Mouse (Mus musculus): ENCODE results near the gene Dpp3.
"Not testable (repeated sequence)": the region's sequence is repeated elsewhere in the genome, so short reads cannot be mapped to it uniquely, and the experiment has no call there.

Gene Dpp3

DNA sequence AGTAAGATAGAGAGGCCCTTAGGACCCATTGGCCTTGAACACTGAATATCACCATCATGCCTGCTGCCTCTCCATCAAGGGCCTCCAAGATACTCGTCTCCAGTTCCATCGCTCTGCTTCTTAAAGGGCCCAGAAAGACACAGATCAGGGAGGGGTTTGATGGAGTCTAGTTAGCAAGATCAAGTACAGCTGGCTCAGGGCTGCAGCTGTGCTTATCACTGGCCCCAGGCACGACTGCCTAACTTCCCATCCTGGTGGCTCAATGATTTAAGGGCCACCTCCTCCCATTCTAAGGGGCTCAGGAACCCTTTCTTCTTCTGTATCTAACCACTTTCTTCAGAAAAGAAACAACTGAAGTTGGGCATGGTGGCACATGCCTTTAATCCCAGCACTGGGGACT lies 36.3 kb downstream of the Dpp3 start:
- DNase-seq: no peak

DNA sequence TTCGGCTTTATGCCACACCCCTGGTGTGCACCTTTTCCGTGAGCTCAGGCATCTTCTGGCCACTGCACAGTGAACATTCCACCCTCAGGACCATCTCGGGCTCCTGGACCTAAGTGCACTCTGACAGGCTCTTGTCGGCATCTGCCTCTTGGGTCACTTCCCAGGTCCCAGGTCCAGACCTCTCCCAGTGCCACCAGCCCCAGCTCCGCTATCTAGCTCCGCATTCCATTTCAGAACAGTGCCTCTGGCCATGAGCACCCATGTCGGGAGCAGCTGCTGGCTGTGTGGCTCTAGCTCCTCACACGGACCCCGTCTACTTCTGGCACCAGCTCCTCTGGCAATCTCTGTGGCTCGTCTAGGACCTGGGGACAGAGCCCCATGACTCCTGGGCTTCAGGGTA lies 38.3 kb downstream of the Dpp3 start:
- DNase-seq: no peak

DNA sequence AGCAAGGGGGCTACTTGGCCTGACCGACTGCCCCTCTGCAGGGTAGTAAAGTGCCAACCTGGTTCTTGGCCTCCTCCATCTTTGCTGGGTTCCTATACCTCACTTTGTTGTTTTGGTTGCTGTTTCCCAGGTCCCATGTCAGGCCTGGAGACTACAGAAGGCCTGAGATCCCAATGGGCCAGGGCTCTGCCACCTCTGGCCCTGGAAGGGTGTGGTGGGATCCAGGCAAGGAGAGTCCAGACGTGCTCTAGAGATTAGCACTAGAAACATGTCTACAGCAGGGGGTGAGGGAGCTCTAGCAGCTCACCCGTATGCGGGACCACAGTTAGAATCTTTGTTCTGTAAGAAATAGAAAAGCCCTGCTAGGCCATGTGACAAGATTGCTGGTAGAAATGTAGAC lies 44.1 kb downstream of the Dpp3 start:
- no peak for DNase-seq

DNA sequence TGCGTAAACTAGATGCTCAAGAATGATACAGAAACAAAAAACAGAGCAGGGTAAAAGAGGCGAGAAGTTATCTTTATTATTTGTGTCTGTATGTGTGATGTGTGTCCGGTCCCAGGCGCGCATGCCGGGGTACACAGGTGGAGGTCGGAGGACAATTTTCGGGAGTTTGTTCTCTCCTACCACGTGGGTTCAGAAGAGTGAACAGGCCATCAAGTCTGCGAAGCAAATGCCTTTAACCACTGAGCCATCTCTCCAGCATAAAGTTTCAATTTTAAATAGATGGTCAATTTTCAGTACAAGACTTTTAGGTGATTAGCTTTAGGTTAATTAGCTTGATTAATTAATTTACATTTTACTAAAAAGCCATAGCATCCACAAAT lies 48.8 kb downstream of the Dpp3 start:
- no peak for DNase-seq

DNA sequence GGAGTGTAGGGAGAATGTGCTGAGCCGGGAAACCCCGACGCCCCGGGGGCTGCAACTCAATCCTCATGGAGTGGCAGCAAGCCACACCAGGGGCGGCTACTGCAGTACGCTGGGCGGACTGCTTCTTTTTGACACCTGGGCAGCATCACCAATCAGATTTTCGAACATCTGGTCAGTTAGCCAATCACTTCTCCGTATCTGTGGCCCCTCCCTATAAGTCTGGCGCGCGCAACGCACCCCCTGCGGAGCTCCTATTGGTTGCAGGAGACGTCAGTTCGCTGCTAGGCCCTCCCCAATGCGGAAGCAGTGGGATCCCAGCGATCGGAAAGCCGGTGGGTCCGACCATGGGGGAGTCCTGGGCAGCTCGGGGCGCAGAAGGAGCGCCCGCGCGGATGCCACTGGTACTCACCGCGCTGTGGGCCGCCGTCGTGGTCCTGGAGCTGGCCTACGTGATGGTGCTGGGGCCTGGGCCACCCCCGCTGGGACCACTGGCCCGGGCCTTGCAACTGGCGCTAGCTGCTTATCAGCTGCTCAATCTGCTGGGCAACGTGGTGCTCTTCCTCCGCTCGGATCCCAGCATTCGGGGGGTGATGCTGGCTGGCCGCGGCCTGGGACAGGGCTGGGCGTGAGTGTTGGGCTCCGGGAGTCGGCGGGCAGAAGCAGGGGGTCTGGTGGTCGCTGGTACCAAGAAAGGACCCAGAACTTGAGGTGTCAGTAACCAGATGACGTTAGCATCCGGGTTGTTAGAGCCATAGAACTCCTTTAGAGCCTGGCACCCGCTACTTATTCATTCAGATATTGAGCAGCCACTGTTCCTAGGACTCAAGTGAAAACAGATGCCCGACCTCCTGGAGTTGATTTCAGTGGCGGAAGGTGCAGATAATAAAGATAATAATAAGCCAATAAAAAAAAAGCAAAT lies 49.4 kb downstream of the Dpp3 start, which contains the start of gene Zdhhc24:
TSS of gene Zdhhc24 (plus strand) at position 264 of the 919 bp plus-strand sequence.
- peak; percentile 95 for DNase-seq

DNA sequence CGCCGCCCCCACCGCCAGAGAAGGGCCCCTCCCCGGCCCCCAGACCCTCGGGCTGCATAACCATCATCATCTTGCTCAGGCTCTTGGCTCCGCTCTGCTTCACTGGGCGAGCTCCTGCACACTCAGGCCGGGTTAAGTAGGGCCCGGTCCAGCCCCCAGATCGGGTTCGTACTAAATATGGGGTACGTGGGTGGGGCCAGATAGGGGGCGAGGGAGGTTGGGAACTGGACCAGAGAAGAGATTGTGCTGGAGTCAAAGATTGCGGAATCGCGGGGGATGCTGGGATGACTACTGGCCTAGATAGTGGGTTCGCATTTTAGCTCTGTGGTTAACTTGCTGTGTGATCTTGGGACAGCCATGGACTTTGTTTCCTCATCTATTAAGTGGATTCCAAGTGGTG lies 50.3 kb downstream of the Dpp3 start, which contains the start of gene Actn3:
TSS of gene Actn3 (minus strand) at position 125 of the 400 bp plus-strand sequence.
- no peak for DNase-seq

DNA sequence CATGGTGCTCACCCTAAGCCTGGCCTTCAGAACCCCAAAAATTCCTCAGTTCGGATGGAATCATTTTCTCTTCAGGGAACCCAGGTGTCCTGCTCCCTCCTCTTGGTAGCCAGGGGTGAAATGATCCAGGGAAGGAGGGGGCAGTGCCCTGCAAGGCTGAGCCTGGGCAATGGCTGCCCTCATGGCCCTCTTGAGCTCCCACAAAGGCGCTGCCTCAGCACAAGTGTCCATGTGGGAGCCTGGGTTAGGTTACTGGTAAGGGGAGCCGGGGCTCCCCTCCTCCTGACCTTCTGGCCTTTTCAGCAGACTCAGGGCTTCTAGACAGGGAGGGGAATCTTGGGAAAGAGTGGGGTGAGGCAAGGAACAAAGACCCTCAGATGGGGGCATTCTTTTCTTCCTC lies 51.3 kb downstream of the Dpp3 start:
- DNase-seq: no peak

DNA sequence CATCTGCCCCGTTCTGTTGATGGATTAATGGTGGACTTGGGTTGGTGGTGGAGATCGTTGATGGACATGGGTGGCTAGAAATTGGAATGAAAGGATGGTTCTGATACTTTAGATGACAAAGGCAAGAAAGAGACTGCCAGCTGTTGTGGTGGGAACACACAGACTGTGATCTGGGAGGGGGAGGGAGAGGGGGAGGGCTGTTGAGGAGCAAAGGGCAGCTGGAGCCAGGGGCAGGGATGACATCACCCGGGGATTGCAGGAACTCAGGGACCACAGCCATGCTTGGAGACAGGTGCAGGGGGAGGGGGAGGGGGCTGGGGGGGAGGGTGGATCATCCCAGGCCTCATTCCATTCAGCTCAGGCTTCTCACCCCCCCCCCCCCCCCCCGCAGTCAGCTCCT lies 51.8 kb downstream of the Dpp3 start:
- DNase-seq: no peak

DNA sequence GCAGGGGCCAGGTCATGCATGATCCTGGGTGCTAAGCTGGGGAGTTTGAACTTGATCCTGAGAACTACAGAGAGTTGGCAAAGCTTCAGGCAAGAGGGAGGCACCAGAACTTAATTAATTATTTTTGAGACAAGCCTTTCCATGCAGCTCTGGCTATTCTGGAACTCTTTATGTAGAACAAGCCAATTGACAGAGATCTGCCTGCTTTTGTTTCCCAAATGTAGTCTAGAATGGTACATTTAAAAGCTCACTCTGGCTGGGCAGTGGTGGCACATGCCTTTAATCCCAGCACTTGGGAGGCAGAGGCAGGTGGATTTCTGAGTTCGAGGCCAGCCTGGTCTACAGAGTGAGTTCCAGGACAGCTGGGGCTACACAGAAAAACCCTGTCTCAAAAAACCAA lies 53.5 kb downstream of the Dpp3 start:
- DNase-seq: not testable (repeated sequence)

DNA sequence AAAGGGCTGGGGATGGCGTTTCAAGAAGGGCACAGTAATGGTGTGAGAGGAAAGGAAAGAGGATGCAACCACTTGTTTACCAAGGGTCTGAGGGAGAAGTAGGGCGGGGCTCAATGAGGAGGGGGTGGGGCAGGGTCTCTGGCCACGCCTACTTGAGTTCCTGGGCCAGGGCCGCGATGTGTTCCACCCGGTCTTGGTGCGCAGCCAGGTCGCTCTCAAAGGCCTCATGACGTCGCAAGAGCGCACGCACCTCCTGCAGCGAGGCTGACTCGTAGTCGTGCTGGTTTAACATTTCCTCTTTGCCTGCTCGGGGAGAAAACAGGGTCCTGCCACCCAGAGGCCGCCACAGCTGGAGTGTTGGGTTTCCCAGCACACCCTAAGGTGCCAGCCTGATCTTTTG lies 62.9 kb downstream of the Dpp3 start:
- no peak for DNase-seq

DNA sequence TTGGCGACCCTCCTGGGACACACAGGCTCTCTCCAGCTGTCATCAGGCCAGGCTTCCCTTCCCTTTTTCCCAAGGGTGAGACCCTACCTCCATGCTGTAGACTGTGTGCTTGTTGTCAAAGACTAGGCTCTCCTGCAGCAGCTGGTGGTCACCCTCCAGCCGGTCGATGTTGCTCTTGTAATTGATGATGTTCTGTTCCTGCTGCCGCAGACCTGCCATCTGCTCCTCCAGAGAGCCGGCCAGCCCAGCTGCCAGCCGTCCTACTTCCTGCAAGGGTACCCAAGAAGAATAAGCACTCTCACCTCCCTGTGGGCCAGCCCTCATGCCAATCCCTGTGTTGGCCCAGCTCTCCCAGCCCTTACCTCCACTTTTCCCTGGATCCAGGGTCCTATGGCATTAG lies 65.0 kb downstream of the Dpp3 start:
- no peak for DNase-seq

DNA sequence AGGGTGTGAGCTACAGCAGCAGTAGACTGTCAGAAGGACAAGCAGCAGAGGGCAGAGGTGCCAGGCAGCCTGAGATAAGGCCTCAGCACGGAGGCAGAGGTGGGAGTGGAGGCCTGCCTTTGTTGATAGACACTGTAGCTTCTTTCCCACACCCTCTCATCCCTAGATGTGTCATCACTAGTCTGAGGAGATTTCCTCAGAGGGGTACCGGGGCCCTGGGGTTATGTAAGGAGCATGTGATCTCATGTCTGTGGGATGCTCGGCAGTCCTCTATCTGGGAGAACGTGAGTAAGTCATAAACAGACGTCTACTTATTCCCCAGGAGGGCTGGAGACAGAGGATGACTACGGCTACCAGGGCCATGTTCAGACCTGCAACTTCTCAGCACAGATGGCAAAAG lies 69.0 kb downstream of the Dpp3 start:
- no peak for DNase-seq

Data from layer of hippocampus, adult 9-11 months (tissue).